Mouse (Mus musculus) brown adipose tissue, adult 24 weeks (tissue): ENCODE results near the gene Abhd12b. TPM values are rescaled to one million over a fixed set of nuclear protein-coding genes. Genes with fewer than 3 reads are reported as not detected.

Experiments used
- H3K27ac ChIP-seq: fragments of 200-500 bp; replicated peaks from 2 replicates; pipeline ENCODE4 v1.5.1; 2012; ENCODE audit warnings: low read depth, mild to moderate bottlenecking, low read length
- H3K4me1 ChIP-seq: fragments of 200-500 bp; 2 replicates; pipeline ENCODE4 v1.6.1; 2012; ENCODE audit warnings: low read length, mixed read lengths; ENCODE audit not compliant: control insufficient read depth, insufficient read depth, insufficient read length
- H3K4me3 ChIP-seq: fragments of 200-500 bp; 2 replicates; pipeline ENCODE4 v1.5.1; 2012; ENCODE audit warnings: low read depth, mild to moderate bottlenecking, low read length, moderate library complexity; ENCODE audit not compliant: insufficient read depth
- polyA plus RNA-seq: library from polyadenylated mRNA; stranded (reverse); fragments of >200 nt; gene quantifications from 2 replicates; pipeline ENCODE4 v1.2.4, GENCODE M21; 2012; ENCODE audit not compliant: missing spikeins, insufficient read depth, insufficient read length

Abhd12b gene
- not detected in 2 replicates for polyA plus RNA-seq

DNA sequence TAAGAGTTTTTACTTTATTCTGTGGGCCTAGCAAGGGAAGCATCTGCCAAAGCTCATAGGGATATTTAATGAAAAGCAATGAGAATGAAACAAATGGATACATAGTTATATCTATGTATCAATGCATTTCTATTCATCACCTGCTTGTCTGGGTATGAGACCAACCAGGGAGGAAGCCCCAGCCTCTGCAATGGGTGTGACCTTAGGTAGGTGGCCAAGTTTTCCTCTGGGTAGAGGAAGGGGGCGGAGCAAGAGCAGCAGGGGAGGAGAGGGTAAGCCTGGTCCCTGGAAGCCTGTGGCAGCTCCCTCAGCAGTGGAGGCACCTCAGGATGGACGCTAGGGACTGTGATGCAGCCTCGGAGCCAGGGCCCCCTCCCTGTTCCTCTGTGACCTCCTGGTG, at the start of gene Abhd12b:
Abhd12b (plus strand) TSS at position 301 of the 400 bp plus-strand sequence.
- Histone ChIP-seq H3K4me3 (no peak within 1 kb of the TSS), H3K4me1 (peaks cover 2% of the 10 kb centered on the region; the same call in 1 of the 2 replicates), H3K27ac (no peak within 1 kb of the TSS)

GRCm38 (mm10) chr12:70104199-70104598, 49.7 kb upstream of the Abhd12b start:
- no peak overlapping the region for H3K4me3 ChIP-seq
- H3K4me1 ChIP-seq: peaks cover 5% of the 10 kb centered on the region
- H3K27ac ChIP-seq: no peak overlapping the region

DNA sequence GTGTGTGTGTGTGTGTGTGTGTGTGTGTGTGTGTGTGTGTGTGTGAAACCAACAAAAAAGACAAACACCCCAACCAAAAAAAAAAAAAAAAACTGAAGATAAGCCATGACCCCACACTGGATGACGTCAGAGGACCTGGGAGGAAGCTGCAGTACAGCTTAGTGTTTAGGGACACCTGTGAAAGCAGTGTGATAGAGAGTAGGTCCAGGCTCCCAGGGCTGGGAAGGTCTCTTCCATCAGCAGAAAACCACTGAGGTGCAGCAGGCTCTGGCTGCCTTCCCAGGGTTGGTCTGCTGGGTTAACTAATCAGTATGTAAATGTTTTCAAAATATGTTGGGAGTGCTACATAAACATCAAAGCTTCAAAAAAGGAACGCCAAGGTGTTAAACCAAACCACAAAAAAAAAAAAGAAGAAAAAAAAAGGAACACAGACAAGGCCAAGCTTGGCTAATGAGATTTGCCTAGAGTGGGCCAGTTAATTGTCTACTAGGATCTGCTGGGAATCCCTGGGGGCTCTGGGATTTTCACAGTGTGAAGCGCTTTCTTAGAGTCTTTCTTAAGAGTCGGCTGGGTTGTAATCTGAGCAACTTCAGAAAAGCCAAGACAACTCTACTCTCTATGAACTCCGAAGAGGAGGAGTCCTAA, 49.0 kb upstream of the Abhd12b start:
- Histone ChIP-seq H3K27ac (no peak overlapping the region), H3K4me1 (peaks cover 5% of the 10 kb centered on the region), H3K4me3 (no peak overlapping the region)

- Histone ChIP-seq H3K4me3 (no peak overlapping the region), H3K27ac (no peak overlapping the region), H3K4me1 (peaks cover 10% of the 10 kb centered on the region)
Observed at GRCm38 (mm10) chr12:70105885-70106284, 48.1 kb upstream of the Abhd12b start.

GRCm38 (mm10) chr12:70106508-70106907, 47.4 kb upstream of the Abhd12b start:
- H3K4me1 ChIP-seq: peaks cover 10% of the 10 kb centered on the region
- H3K27ac ChIP-seq: no peak overlapping the region
- H3K4me3 ChIP-seq: no peak overlapping the region

GRCm38 (mm10) chr12:70108104-70108503, 45.8 kb upstream of the Abhd12b start:
- Histone ChIP-seq H3K4me3 (no peak overlapping the region), H3K27ac (no peak overlapping the region)

DNA sequence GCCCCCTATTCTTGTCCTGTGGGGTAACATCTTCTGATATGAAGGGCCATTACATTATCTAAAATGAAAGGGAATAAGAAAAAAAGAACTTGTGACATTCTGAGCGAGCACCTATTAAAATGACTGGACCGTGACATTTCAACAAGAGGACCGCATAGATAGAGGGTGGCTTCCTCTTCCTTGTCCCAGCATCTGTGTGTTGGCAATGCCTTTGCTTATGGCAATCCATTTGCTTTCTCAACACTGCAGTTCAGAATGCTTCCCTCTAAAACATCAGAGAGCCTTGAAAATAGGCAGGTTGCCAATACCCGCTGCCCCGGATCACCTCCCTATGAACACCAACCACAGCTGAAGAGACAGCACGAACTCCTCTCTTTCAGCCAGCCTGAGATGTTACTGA, 44.0 kb upstream of the Abhd12b start:
- peak overlapping the region; percentile 96; the same call in 1 of the 2 replicates for H3K4me3 ChIP-seq
- H3K27ac ChIP-seq: no peak overlapping the region
- H3K4me1 ChIP-seq: peaks cover 12% of the 10 kb centered on the region

More at GRCm38 (mm10) chr12:70108104-70108503, 45.8 kb upstream of the Abhd12b start:
- H3K4me1 ChIP-seq: peaks cover 14% of the 10 kb centered on the region

DNA sequence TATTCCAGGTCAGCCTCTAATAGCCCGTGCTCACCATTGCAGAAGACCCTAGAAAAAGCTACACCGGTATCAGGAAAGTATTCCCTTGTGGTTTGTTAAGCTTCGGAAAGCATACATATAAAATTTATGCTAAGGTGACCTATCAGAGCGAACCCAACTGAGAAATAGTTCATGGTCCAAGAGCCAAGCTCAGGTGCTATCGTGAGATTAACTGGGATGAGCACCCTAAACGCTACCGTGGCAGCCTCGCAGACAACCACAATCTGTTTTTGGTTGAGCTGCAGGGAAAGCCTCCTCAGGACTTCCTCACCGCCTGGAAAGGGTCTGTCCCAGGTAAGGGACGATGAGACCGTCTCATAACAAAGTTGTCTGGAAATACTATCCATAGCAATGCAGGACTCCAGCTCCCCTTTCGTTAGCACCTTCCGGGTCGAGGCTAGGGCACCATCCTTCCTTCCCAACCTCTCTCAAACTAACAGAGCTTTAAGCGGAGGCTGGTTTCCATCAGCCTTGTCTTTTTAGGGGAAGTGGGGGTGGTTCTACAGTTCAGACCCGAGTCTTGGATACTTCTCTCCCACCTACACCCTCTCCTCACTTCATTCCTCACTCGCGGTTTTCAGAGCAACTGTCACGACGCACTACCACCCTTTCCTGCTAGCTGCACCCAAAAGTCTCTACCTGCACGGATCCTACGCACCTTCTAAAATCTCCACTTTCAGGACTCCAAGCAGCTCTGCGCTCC, 43.4 kb upstream of the Abhd12b start:
- H3K4me1 ChIP-seq: peaks cover 8% of the 10 kb centered on the region
- peak overlapping the region; percentile 96 for H3K4me3 ChIP-seq
- H3K27ac ChIP-seq: no peak overlapping the region

- no peak overlapping the region for H3K27ac ChIP-seq
- H3K4me3 ChIP-seq: peak overlapping the region; percentile 96
- H3K4me1 ChIP-seq: peaks cover 8% of the 10 kb centered on the region
Observed at GRCm38 (mm10) chr12:70111117-70111366, 42.9 kb upstream of the Abhd12b start.

DNA sequence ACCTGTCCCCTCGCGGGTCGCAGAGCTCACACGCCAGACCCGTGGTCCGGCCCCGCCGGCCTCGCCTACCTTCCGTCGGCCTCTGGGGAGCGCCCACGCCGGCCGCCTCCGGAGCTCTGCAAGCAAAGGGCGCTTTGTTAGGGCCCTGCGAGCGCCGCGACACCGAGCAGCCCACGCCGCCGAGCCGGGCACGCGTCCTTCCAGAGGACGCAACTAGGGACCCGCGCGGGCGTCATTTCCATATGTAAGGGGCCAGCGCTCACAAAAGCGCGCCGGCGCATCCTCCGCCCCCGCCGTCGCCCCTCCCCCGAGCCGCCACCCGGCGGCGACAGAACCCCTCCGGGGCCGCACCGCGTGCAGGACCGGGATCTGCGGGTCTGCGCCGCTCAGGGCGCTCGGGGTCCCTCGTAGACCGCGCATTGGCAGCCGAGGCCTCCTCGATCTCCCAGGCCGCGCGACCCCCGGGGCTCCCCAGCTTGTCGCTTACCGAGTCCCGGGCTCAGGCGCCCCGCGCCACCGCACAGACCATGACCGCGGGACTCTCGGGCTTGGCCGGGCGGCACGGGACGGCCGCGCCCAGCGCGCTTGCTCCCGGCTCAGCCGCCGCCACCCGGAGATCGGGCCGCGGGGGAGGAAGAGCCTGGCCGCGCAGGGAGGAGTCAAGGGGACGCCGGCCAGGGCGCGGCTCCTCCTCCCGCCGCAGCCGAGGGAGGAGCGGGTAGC, 42.4 kb upstream of the Abhd12b start:
- peak overlapping the region; percentile 96 for H3K4me3 ChIP-seq
- H3K4me1 ChIP-seq: peaks cover 8% of the 10 kb centered on the region
- peak overlapping the region; percentile 78; the same call in 1 of the 2 replicates for H3K27ac ChIP-seq

DNA sequence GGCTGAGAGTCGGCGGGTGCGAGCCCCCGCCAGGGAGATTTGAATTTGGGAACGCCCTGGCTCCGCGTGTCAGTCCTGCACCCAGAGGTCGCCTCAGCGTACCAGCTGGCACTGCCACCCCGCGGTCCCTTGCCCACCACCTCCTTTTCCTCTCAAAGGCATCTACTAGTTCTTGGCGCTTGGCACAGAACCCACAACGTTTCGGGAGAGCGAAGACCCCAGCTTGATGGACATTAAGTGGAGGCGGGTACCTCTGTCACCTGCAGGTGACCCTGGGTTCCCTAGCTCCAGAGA, 41.9 kb upstream of the Abhd12b start:
- Histone ChIP-seq H3K4me3 (peak overlapping the region; percentile 96), H3K27ac (no peak overlapping the region)

GRCm38 (mm10) chr12:70113351-70113750, 40.6 kb upstream of the Abhd12b start, which contains the start of gene Nin:
TSS of gene Nin (minus strand) at chr12:70113717.
- no peak within 1 kb of the TSS for H3K27ac ChIP-seq
- H3K4me1 ChIP-seq: peaks cover 8% of the 10 kb centered on the region; the same call in 1 of the 2 replicates
- 0 out of 2 replicates have a peak within 1 kb of the TSS, but pooled peaks have one; percentile 96 for H3K4me3 ChIP-seq

More for the DNA sequence above, 41.9 kb upstream of the Abhd12b start:
- H3K4me1 ChIP-seq: peaks cover 8% of the 10 kb centered on the region

DNA sequence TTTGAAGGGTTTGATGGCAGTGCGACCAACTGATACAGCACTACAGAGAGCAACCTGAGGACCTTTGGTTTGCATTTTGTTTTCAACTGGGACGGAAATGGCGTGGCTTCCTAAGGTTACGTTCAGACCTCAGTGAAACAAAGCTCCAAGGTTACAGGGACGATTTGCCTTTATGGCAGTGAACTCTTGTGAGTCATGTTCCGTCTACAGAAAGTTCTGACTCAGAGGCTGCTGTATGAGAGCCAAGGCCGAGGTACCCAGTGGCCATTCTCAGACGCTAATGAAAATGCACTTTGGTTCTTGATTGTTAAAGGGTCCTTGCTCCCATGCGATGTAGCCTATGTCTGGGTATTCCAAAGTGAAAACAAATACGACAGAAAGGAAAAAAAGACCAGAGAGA, 36.8 kb upstream of the Abhd12b start:
- no peak overlapping the region for H3K4me3 ChIP-seq
- 0 out of 2 replicates have a peak, but pooled peaks cover 4% of the 10 kb centered on the region for H3K4me1 ChIP-seq
- H3K27ac ChIP-seq: no peak overlapping the region

DNA sequence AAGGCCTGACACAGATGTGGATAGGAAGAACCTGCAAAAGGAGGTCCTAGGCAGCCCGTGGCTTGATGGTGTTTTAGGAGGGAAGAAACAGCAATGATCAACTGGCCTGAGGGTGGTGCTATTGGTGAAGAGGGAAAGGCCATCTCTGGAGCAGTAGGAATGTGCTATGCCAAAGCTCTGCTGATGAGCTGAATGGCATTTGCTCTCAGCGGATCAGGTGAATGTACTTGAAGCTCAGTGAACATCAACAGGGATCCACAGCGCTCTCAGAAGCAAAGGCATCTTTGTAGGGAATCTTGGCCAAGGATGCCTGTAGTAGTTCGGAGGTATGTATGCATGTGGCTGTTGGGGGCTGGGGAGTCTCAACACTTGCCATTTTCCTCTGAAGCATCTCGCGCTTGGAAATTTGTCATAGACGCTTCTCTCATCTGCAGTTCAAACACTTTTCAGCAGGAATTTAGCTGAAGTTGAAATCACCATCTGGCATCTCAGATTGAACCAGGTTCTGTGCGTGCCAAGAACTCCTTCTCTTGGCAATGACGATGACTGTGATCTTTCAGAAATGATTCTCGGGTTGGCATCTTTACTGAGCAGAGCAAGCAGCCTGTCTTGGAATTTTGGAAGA, 35.1 kb upstream of the Abhd12b start:
- Histone ChIP-seq H3K27ac (no peak overlapping the region), H3K4me1 (no peaks in the 10 kb centered on the region), H3K4me3 (no peak overlapping the region)

- Histone ChIP-seq H3K4me3 (no peak overlapping the region), H3K27ac (no peak overlapping the region), H3K4me1 (no peaks in the 10 kb centered on the region)
Observed at GRCm38 (mm10) chr12:70119552-70119951, 34.4 kb upstream of the Abhd12b start.
